Mouse (Mus musculus) spleen, adult 2 months (tissue): Measurements from ENCODE around the gene Trmo. TPM values are rescaled to one million over a fixed set of nuclear protein-coding genes. Genes with fewer than 3 reads are reported as not detected.

Source experiments
- DNase-seq, 2 experiments: peaks; one replicate each; pipeline versions ENCODE4 v3.0.0 to v3.0.0-alpha.2; 2012 to 2021; ENCODE audit warnings: low spot score in 2 of 2, low read depth in 1 of 2
- H3K27ac ChIP-seq: fragments of 200-500 bp; 2 replicates; pipeline ENCODE4 v1.5.1; 2012; ENCODE audit warnings: low read length, inconsistent platforms; ENCODE audit not compliant: insufficient read depth
- H3K27me3 ChIP-seq: fragments of 200-500 bp; 2 replicates; pipeline ENCODE4 v1.6.1; 2012; ENCODE audit warnings: mild to moderate bottlenecking, moderate library complexity, low read length, inconsistent platforms; ENCODE audit not compliant: control insufficient read depth, insufficient read depth
- H3K36me3 ChIP-seq: fragments of 200-500 bp; 2 replicates; pipeline ENCODE4 v1.6.1; 2012; ENCODE audit warnings: mild to moderate bottlenecking, low read length, inconsistent platforms; ENCODE audit not compliant: control insufficient read depth, insufficient read depth
- H3K4me1 ChIP-seq: fragments of 200-500 bp; 2 replicates; pipeline ENCODE4 v1.6.1; 2011; ENCODE audit warnings: inconsistent platforms; ENCODE audit not compliant: control insufficient read depth, insufficient read depth, insufficient read length
- H3K4me3 ChIP-seq: fragments of 200-500 bp; 2 replicates; pipeline ENCODE4 v1.5.1; 2011; ENCODE audit warnings: mild to moderate bottlenecking, inconsistent platforms; ENCODE audit not compliant: insufficient read depth, insufficient read length; ENCODE audit errors: extremely low read depth
- CTCF ChIP-seq: fragments of 200-500 bp; IDR thresholded peaks from 2 replicates; pipeline ENCODE4 v1.5.1; 2011; ENCODE audit warnings: mild to moderate bottlenecking, inconsistent platforms; ENCODE audit not compliant: insufficient read depth, insufficient read length, insufficient replicate concordance; ENCODE audit errors: extremely low read depth
- POLR2A ChIP-seq: fragments of 200-500 bp; IDR thresholded peaks from 2 replicates; pipeline ENCODE4 v1.6.1; 2011; ENCODE audit warnings: low read depth, low read length, inconsistent platforms
- WGBS: fragments of 180-500 bp; shearing (Covaris S2); methylation state at CpG from one replicate; pipeline ENCODE4 v1.1.7; 2018; 5-methylcytosine and 5-hydroxymethylcytosine counted together
- polyA plus RNA-seq: library from polyadenylated mRNA; depleted of rRNA; stranded (reverse); fragments of >200 nt; gene quantifications from 2 replicates; pipeline ENCODE4 v1.2.3, GENCODE M21; 2012; rRNA removed

Gene Trmo
- polyA plus RNA-seq, 1 experiment: 11.6 TPM

DNA sequence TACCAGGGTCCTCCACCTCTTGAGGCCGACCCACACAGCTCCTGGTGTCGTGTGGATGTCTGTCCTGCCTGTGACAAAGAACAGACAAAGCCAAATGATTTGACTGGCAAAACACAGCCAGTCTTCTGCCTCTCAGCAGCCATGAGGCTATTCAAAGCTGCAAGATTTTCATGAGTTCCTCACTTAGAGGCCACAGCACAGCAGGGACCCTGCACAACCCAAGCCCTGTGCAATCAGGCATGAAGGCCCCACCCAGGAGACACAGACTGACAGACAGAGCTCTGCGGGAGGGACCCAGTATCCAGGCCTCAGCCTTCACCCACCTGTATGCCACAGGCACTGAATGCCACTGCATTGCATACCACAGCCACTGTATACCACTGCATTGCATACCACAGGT lies 60.3 kb downstream of the Trmo start:
- TF ChIP-seq CTCF (no peak), POLR2A (no peak)
- H3K27ac ChIP-seq: no peak overlapping the region
- H3K27me3 ChIP-seq: no peaks in the 10 kb centered on the region
- WGBS: 66% methylated on average over 3 of the region's 3 CpGs
- H3K4me3 ChIP-seq: no peak overlapping the region
- no peaks in the 10 kb centered on the region for H3K4me1 ChIP-seq
- DNase-seq: no peak
- H3K36me3 ChIP-seq: no peaks in the 10 kb centered on the region

Other genes with a start within 250 kb of the Trmo start
- 10.5 and 27.5 TPM in 2 replicates for gene Xpa, start 193.1 kb downstream of the Trmo start, polyA plus RNA-seq
- gene Foxe1, start 45.8 kb downstream of the Trmo start, polyA plus RNA-seq: 0.04 TPM in 1 of 2 replicates, not detected in the other
- 8.6 and 9.8 TPM in 2 replicates for gene Hemgn, start 24.1 kb upstream of the Trmo start, polyA plus RNA-seq
- 19.1 and 26.6 TPM in 2 replicates for gene Anp32b, start 61.5 kb upstream of the Trmo start, polyA plus RNA-seq
- 19.7 and 22.6 TPM in 2 replicates for gene Nans, start 99.8 kb upstream of the Trmo start, polyA plus RNA-seq
- gene Trim14, start 146.7 kb upstream of the Trmo start, polyA plus RNA-seq: 26.9 and 45.0 TPM in 2 replicates
- gene Coro2a, start 212.8 kb upstream of the Trmo start, polyA plus RNA-seq: 36.0 and 51.3 TPM in 2 replicates